15 mouse cellular contexts compared by ENCODE assay signal in the genomic region with DNA sequence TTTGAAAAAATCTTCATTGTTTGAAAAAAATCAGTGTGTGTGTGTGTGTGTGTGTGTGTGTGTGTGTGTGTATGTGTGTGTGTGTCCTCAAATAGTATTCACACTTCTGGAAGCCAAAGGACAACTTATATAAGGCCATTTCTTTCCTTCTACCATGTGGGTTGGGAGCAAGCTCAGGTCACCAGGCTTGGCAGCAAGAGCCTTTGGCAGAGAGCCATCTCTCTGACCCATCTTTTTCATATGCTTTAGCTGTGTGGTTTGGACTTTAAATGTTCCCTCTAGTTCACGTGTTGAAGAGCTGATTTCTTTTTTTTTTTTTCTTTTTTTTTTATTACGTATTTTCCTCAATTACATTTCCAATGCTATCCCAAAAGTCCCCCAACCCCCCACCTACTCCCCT.
DNase-seq lines count a peak whose midpoint lies in the region; ATAC-seq lines count a peak whose summit lies in the region.
"Had no signal": no experiment of that assay in that cellular context is flagged by ENCODE, and none has a peak within 500 bp of the region (broad histone marks: within the 10 kb centered on the region; RNA-seq: fewer than 3 reads in every experiment).

No protein-coding gene starts in this region.

- no peak overlapping the region for H3K4me3 ChIP-seq in hindbrain, embryonic 13.5 days
- H3K4me3 ChIP-seq: forebrain, embryonic 10.5 days; midbrain, embryonic 10.5 days; myocyte had no signal

- no peak overlapping the region for H3K9ac ChIP-seq in hindbrain, embryonic 13.5 days

- H3K36me3 ChIP-seq in hindbrain, embryonic 13.5 days = no peaks in the 10 kb centered on the region
- H3K36me3 ChIP-seq: forebrain, embryonic 10.5 days; midbrain, embryonic 10.5 days had no signal

- H3K4me1 ChIP-seq in hindbrain, embryonic 13.5 days (replicated peaks) = no peaks in the 10 kb centered on the region
- H3K4me1 ChIP-seq: forebrain, embryonic 10.5 days; midbrain, embryonic 10.5 days had no signal

- no peak overlapping the region for H3K27ac ChIP-seq in hindbrain, embryonic 13.5 days
- H3K27ac ChIP-seq: forebrain, embryonic 10.5 days; hindbrain, postnatal 0 days; midbrain, embryonic 10.5 days had no signal

- 77% methylated on average over 2 of the region's 2 CpGs for WGBS in hindbrain, embryonic 13.5 days

- DNase-seq in heart, adult 18-20 months = peak; percentile 2 to 8
- no peak for DNase-seq in heart, adult 11 months
- DNase-seq in lung, postnatal 10 days = peak; percentile 3
- DNase-seq in lung, postnatal 4 days = no peak
- peak; percentile 48 to 66 for DNase-seq in cerebellum, postnatal 25 days
- DNase-seq: liver; right cerebral cortex, adult 18-20 months had no signal

- no peaks in the 10 kb centered on the region for H3K9me3 ChIP-seq in hindbrain, embryonic 13.5 days
- H3K9me3 ChIP-seq: midbrain, embryonic 10.5 days had no signal

- no peak overlapping the region for H3K4me2 ChIP-seq in hindbrain, embryonic 13.5 days

- no peaks in the 10 kb centered on the region for H3K27me3 ChIP-seq in hindbrain, embryonic 13.5 days

- no peak for ATAC-seq in megakaryocyte progenitor cell, adult 5-6 weeks (replicated peaks; ENCODE audit: poor library complexity)
- no peak for ATAC-seq in hindbrain, embryonic 13.5 days (ENCODE audit: low FRiP score)
- ATAC-seq: activated CD4-positive, CD25-positive, alpha-beta regulatory T cell, adult 4 months; CD4-positive, CD25-positive, alpha-beta regulatory T cell, adult 4 months; hindbrain, postnatal 0 days had no signal

Comparison
In these comparisons a context has a peak if more than half of its experiments do, and no peak if none do; other contexts are left out.
1. DNase-seq: peak in heart, adult 18-20 months (2 of 2), lung, postnatal 10 days (single experiment) and cerebellum, postnatal 25 days (2 of 2); none in heart, adult 11 months (single experiment) and lung, postnatal 4 days (0 of 2).